Mouse (Mus musculus) embryonic fibroblast, embryonic 13.5 days (primary cell): ENCODE data around the gene Helz. TPM values are rescaled to one million over a fixed set of nuclear protein-coding genes. Genes with fewer than 3 reads are reported as not detected.
"Not testable (repeated sequence)": the region's sequence is repeated elsewhere in the genome, so short reads cannot be mapped to it uniquely, and the experiment has no call there.

Experiments used
- H3K27ac ChIP-seq: 2 replicates; pipeline ENCODE4 v1.5.1; 2012; ENCODE audit warnings: low read length, control low read depth, inconsistent platforms; ENCODE audit not compliant: insufficient read depth
- H3K4me1 ChIP-seq: 2 replicates; pipeline ENCODE4 v1.6.1; 2011; ENCODE audit warnings: low read length; ENCODE audit not compliant: control insufficient read depth, insufficient read depth
- H3K4me3 ChIP-seq: 2 replicates; pipeline ENCODE4 v1.5.1; 2011; ENCODE audit warnings: mild to moderate bottlenecking, control low read depth, low read length; ENCODE audit not compliant: insufficient read depth
- CTCF ChIP-seq: IDR thresholded peaks from 2 replicates; pipeline ENCODE4 v1.5.1; 2011; ENCODE audit warnings: mild to moderate bottlenecking, control low read depth, low read length, moderate library complexity, borderline replicate concordance; ENCODE audit not compliant: insufficient read depth
- POLR2A ChIP-seq: IDR thresholded peaks from 2 replicates; pipeline ENCODE4 v1.6.1; 2011; ENCODE audit warnings: low read depth, mild to moderate bottlenecking, control low read depth, low read length, moderate library complexity
- polyA plus RNA-seq: library from polyadenylated mRNA; stranded (reverse); fragments of >200 nt; gene quantifications from 2 replicates; pipeline ENCODE4 v1.2.4, GENCODE M21; 2011; ENCODE audit warnings: low read depth; ENCODE audit not compliant: missing spikeins, insufficient read length

Helz gene
- 32.2 and 32.3 TPM in 2 replicates for polyA plus RNA-seq

DNA sequence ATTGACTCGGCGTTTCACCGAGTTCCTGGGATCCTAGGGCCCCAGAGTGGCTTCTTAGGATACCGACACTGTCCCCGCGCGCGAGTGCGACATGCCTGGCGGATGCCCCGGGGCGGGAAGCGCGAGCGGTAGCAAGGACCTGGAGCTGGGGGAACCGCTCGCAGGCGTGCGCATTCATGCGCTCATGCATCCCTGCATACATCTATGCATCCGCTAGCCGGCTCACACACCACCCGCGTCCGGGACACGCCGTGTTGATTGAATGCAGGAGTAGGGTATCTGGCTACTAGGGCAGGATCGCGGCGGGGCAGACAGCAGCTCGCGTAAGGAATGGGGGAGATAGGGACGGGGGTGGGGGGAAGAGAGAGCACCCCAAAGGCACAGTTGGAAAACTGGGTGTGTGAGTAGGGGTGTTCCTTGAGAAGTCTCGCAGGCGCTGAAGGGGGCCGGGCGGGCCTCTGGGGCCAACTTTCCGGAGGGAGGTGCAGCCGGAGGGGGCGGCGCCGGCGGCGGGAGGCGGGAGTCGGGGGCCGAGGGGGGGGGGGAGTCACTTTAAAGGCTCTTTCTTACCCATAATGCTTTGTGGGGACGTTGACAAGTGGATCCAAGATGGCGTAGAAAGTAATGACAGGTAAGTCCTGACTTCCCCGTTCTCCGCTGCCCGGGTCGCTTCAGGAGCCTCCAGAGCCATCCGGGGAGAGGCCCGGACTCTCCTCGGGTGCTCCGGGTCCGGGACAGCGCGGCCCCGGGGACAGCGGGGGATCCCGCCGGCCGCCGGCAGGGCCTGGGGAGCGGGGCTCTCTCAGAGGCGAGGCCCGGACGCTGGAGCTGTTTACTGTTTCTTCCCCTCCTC lies at the start of gene Helz:
TSS of gene Helz (plus strand) at position 580 of the 853 bp plus-strand sequence.
- TF ChIP-seq CTCF, result no peak
- peak; percentile 71 for TF ChIP-seq POLR2A
- 0 out of 2 replicates have a peak within 1 kb of the TSS, but pooled peaks have one; percentile 41 for H3K27ac ChIP-seq
- peak within 1 kb of the TSS; percentile 100 for H3K4me3 ChIP-seq
- no peaks in the 10 kb centered on the region; the same call in 1 of the 2 replicates for H3K4me1 ChIP-seq

DNA sequence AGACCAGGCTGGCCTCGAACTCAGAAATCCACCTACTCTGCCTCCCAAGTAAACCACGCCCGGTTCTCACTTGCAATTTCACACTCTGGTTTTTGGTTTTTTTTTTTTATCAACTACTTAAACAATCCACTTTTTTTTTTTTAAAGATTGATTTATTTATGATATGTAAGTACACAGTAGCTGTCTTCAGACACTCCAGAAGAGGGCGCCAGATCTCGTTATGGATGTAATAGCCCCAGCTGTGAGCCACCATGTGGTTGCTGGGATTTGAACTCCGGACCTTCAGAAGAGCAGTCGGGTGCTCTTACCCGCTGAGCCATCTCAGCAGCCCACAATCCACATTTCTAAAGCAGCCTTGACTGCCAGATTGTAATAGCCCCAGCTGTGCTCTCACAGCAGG lies 44.9 kb upstream of the Helz start:
- Histone ChIP-seq H3K4me1 (no peaks in the 10 kb centered on the region), H3K4me3 (no peak overlapping the region), H3K27ac (no peak overlapping the region)
- no peak for TF ChIP-seq POLR2A
- TF ChIP-seq CTCF, result no peak

DNA sequence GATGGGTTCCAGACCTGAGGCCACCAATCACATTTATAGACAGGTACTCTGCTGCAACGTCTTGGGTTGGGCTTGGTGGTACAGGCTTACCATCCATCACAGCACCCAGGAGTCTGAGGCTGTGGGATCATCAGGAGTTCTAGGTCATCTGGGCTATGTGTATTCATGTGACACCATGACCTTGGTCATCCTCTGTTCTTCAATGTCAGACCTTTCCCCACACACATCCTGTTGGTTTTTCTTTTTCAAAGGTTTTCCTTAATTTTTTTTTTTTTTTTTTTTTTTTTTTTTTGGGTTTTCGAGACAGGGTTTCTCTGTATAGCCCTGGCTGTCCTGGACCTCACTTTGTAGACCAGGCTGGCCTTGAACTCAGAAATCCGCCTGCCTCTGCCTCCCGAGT lies 43.4 kb upstream of the Helz start:
- H3K27ac ChIP-seq, H3K4me1 ChIP-seq, H3K4me3 ChIP-seq: not testable (repeated sequence)

DNA sequence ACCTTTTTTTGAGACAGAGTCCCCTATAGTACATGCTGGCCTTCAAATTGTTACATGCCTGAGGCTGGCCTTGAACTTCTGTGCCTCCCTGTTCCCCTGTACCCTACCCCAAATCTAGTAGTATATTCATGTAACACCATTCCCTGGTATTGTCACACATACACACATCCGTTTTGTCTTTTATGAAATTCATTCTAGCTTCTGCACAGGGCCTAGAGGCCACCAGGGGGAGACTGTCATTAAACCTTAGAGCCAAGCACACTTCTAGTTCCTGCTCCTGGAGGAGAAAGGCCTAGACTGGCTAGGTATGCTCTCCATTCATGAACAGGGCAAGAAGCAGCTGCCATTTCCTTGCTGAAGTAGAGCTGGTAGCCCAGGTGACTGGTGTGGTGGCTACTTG lies 41.5 kb upstream of the Helz start:
- no peak overlapping the region for H3K27ac ChIP-seq
- H3K4me1 ChIP-seq, result no peaks in the 10 kb centered on the region
- H3K4me3 ChIP-seq, result no peak overlapping the region
- TF ChIP-seq POLR2A (no peak), CTCF (no peak)

DNA sequence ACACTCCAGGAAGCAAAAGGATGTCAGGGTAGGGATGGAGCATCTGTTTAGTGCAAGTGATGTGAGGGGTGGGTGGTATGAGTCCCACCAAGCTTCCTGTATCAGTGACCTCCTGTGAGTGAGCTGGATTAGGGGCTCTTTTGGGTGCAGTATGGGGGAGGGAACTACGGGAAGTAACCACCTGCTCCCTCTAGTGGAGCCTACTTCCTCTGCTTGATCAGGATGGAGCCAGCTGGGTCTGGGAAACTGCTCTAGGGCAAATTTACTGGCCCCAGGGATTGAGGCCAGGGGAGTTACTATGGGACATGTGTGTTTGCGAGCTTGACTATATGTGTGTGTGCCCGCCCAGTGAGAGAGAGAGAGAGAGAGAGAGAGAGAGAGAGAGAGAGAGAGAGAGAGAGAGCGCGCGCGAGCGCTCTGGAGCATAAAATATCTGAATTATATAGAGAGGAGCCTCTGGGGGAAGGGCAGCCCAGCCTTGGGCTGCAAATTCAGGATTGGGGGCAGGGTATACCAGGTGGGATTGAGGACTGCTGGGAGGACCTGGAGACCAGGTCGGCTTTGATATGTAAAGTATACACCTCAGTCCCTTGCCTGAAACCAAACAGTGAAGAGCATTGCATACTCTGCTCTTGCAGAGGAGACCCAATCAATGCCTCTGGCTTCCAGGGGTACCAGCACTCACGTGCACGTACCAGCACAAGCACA lies 37.9 kb upstream of the Helz start:
- H3K4me1 ChIP-seq, result no peaks in the 10 kb centered on the region
- TF ChIP-seq CTCF, result no peak
- no peak for TF ChIP-seq POLR2A
- H3K4me3 ChIP-seq, result no peak overlapping the region
- no peak overlapping the region for H3K27ac ChIP-seq

DNA sequence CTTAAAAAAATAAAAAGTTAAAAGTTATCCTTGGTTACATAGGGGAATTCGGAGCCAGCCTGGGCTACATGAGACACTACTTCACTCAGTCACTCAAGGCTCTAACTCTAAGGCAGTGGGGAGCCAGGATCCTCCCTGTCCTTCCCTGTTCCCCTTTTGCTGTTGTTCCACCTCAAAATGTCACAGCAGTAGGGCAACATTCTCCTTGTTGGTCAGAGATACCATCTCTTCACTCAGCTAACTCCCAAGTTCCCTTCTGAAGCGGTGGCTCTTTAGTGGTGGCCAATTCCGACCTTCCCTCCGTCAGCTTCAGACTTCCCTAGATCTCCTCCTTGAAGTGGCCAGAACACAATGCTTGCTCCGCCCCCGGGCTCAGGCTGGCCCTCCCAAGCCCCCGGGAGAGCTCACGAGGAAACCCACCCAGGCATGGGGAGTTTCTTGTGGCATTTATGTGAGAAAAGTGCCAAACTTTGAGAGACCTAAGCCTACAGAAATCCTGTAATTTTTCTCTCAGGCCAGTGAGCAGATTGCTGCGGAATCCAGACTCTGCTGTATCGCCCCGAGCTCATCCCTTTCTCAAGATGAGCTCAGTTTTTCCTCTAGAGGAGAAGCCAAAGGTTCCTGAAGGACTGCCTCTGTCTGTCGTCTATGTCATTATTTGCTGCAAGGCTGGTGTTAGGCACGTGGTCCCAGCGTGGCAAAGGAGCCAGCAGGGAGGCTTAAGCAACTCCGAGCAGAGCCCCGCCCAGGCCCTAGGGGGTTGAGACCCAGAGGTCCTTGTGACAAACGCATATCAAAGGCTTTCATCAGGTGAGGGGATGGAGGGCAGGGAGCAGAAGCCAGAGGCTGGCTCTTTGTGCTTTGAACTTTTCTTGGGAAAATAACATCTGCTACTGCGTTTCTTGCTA lies 37.1 kb upstream of the Helz start:
- Histone ChIP-seq H3K4me1 (no peaks in the 10 kb centered on the region), H3K27ac (no peak overlapping the region), H3K4me3 (no peak overlapping the region)
- TF ChIP-seq CTCF (no peak), POLR2A (no peak)

DNA sequence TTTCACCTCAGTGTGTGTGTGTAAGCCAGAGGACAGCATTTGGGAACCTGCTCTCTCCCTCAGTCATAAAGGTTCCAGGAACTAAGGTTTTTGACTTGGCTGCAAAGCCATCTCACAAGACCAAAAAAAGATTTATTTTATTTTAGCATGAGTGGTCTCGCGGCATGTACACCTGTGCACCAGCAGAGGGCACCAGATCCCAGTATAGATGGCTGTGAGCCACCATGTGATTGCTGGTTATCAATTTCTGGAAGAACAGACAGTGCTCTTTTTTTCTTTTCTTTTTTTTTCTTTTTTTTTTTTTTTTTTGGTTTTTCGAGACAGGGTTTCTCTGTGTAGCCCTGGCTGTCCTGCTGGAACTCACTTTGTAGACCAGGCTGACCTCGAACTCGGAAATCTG lies 35.8 kb upstream of the Helz start:
- H3K27ac ChIP-seq, H3K4me1 ChIP-seq, H3K4me3 ChIP-seq: not testable (repeated sequence)
- TF ChIP-seq CTCF, result peak; percentile 76; the same call in 1 of the 2 replicates

DNA sequence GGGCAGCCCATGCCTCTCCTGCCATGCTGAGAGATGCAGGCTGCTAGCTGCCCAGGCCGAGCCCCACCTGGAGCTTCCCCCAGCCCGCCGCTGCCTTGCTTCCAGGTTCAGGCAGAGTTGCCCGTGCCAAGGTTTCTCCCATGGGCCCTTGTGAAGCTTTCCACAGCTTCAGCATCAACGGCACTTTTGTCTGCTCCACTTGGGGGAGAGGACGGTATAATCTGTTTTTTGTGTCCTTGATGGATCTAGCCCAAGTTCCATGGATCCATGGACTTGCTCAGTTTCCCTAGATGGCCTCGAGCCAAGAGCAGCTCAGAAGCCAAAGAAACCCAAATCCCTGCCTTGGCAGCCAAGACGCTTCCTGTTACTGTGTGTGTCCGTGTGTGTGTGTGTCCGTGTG lies 34.7 kb upstream of the Helz start:
- TF ChIP-seq POLR2A, result no peak
- no peak overlapping the region for H3K27ac ChIP-seq
- H3K4me1 ChIP-seq, result no peaks in the 10 kb centered on the region
- no peak overlapping the region for H3K4me3 ChIP-seq

DNA sequence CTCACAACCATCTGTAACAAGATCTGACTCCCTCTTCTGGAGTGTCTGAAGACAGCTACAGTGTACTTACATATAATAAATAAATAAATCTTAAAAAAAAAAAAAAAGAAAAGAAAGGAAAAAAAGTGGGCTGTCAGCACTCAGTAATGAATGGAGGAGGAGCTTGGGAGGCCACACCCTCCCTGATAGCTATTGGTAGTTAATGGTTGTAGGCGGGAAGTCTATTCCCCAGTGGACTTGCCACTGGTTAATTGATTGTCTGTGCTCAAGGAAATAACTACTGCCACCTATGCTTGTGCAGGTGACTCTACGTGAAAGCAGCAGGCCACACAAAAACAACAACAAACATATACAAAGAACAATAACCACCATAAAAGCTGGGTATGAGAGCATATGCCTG lies 31.3 kb upstream of the Helz start:
- TF ChIP-seq CTCF (no peak), POLR2A (no peak)
- Histone ChIP-seq H3K4me1 (no peaks in the 10 kb centered on the region), H3K4me3 (no peak overlapping the region), H3K27ac (no peak overlapping the region)
